Mouse (Mus musculus) ES-Bruce4 (cell line): Measurements from ENCODE around the gene Cd207.

Experiments used
- CTCF ChIP-seq: IDR thresholded peaks from one replicate; pipeline ENCODE4 v1.8.1; 2011; ENCODE audit warnings: low read depth, low read length
- POLR2A ChIP-seq: IDR thresholded peaks from one replicate; pipeline ENCODE4 v1.8.1; 2011; ENCODE audit warnings: low read length; ENCODE audit not compliant: insufficient read depth

GRCm38 (mm10) chr6:83715461-83716196, 38.0 kb upstream of the Cd207 start:
- TF ChIP-seq POLR2A = no peak
- TF ChIP-seq CTCF = no peak
